Mouse (Mus musculus): ENCODE measurements at regions not wholly inside any gene's neighbourhood (a gene's known extent, or its start where the extent isn't known, plus 50 kb on each side); places are given as distances from the start of the nearest gene placed in this dataset.
A peak's percentile ranks its signal among the peaks of the same experiment; 100 is the strongest.

GRCm38 (mm10) chr11:19151026-19151425, 132.2 kb upstream of the Meis1 start:
- no peak for DNase-seq

DNA sequence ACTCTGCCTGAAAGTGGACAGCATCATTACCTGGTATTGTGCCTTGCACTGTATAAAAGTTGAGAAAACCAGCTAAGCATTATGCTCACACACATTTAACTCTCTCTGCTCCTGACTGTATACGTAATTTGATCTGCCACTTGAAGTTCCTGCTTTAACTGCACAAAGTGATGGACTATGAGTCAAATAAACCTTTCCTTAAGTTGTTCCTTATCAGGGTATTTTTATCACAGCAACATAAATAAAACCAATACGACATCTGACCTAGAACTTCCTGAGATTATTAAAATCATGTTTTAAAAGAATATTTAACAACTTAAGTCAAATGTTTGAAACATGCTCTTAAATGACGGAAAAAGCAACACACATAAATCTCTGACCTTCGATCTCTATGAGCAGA, 134.9 kb upstream of the Meis1 start:
- no peak for DNase-seq

GRCm38 (mm10) chr11:19154813-19155616, 136.2 kb upstream of the Meis1 start:
- peak; percentile 53 for DNase-seq

DNA sequence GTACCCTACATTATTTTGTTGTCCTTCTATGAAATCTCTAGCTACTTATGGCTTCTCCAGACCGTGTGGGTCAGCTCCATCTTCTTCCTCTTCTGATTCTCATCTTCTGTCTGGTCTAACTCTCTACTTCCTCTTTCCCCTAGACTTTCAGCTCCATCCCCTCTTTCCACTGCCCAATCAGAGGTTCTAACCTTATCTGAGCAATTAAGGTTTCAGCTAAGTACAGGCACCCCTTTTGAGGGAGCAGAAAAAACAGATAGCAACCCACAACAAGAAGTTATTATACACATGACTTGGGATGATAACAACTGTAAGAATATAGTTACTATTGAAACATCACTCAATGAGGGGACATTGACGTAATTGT, 136.8 kb upstream of the Meis1 start:
- DNase-seq = peak; percentile 40

GRCm38 (mm10) chr11:19160227-19160626, 141.4 kb upstream of the Meis1 start:
- no peak for DNase-seq

GRCm38 (mm10) chr11:19160669-19161068, 141.9 kb upstream of the Meis1 start:
- DNase-seq = peak; percentile 15

- peak; percentile 6 for DNase-seq
These were observed 152.2 kb upstream of the Meis1 start for GRCm38 (mm10) chr11:19170938-19171337.

DNA sequence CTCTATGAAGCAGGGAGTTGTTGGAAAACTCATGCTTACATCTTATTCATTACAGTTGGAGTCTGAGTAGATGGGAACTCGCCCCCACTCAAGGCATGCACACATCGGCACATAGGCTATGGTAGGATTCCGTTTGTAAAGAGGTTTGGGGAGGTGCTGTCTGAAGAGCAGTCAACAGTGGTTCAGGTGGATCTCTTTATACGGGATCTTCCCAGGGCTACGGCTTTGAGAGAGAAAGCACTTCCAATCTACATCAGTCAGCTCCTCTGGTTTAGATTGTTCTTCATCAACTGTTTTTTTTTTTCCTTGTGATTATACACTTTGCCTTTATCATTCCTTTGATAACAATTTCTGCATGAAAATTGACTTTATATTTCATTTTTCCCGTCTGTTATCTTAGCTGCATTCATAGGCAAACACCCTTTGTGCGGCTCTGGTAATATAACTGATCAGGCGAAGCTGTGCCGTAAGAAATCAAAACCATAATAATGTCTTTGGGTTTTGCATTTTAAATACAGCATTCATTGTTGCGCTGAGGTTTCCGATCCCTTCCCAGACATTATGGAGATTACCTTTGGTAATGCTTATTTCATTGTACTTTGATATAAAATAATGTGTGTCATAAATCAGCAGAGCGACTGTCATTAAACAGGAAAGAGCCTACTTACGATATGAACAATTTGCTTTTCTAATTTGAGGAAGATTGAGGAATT, 155.7 kb upstream of the Meis1 start:
- peak; percentile 16 for DNase-seq

DNA sequence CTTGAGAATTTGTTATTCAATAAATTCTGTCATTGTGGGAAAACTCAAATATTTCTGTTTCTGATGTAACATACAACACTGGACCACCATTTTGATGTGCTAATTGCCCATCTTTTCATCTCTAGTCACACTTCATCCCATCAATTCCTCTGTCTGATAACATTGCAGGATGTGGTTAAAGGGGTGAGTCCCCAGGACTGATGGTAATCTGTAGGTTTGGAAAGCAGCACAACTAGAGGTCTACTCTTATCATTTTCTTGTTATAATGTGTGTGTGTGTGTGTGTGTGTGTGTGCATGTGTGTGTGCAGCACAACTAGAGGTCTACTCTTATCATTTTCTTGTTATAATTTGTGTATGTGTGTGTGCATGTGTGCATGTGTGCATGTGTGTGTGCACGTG, 160.5 kb upstream of the Meis1 start:
- DNase-seq = no peak

- no peak for DNase-seq
These were observed 171.0 kb upstream of the Meis1 start for GRCm38 (mm10) chr11:19189778-19190177.

GRCm38 (mm10) chr11:19194464-19194863, 175.7 kb upstream of the Meis1 start:
- DNase-seq = no peak

DNA sequence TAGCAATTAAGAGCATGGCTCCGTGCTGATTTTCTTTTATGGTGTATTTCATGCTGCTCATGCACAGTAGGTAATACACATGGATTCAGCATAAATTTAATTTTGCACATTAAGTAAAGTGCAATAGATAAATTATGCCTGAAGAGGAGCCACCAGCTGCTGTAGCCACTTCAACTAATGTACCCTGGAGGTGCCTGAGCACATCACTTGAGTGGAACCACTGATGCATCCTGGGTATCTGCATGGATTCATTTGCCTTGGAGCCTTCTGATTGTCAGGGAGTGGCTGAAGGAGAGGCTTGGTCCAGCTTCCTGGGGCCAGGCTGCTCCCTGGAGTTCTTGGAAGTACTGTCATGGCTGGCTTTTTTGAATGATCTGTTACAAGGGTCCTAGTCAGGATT, 179.0 kb upstream of the Meis1 start:
- no peak for DNase-seq

- DNase-seq = no peak
These were observed 184.1 kb upstream of the Meis1 start for GRCm38 (mm10) chr11:19202602-19203517.

DNA sequence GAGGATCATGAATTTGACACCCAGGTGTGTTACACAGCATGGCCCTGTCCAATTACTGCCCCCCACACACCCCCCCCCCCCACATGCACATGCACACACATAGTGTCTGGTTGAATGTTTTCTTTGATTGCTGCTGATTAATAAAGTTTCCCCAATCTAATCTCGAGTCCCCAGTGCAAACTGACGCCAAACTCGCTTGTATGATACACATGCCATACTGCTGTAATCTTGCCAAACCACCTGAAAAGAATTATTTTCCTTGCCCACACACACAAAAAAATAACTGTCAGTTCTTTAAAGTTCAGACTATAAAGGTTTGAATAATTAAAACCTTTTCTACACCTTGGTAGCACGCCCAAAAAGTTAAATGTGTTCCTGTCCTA, 184.7 kb upstream of the Meis1 start:
- DNase-seq = no peak

DNA sequence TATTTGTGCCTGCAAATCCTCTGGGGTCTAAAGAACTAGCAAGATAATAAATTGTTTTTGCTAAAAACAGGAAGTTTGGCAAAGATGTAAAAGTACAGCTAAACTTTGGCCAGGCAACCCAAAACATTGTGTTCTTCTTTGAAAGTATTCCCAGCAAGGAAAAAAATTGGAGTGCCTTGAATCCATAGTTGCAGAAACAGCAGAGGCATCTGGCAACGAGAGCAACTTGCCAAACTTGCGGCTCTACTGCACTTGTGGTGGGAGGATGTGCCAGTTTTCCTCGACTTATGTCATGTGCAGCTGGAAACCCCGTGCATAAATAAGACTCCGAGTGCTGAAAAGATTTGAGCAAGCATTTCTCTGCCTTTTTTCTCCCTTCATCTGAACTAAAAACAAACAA, 185.2 kb upstream of the Meis1 start:
- peak; percentile 99 for DNase-seq

- DNase-seq = peak; percentile 97
These were observed 185.7 kb upstream of the Meis1 start for GRCm38 (mm10) chr11:19204521-19204920.

DNA sequence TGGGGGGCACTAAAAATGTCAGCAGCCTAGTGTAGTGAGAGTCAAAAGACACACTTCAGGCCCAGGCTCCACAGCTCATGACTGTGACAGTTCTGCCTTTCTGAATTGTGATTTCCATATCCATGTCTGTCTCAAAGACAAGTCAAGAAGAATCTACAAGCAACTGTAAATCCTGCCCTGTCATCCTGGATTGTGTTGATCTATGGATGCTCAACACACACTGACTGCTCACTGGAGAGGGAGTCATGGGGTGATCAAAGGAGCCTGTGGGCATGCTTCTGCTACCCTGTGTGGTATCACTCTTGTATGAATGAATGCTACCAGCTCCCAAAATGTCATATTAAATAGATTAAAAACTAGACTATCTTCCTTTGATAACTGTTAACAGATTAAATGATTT, 186.4 kb upstream of the Meis1 start:
- DNase-seq = no peak

DNA sequence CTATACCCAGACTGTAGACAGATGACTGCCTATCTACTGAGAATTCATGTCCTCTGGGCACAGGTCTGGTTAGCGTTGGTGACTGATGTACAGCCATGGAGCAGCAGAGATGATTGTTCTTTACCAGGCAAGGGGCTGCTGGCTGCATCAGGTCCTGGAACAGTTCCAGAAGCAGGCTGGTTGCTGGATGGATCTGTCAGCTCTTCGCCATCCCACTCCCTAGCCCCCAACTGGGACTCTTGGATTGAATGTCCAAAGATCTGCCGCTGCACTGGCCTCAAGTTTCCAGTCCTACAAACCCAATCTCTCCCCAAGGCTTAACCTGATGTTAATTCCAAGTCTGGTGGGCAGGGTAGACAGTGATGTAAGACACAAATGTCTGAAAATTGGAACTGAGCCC, 200.7 kb upstream of the Meis1 start:
- DNase-seq = no peak

- no peak for DNase-seq
These were observed 202.7 kb upstream of the Meis1 start for GRCm38 (mm10) chr11:19221442-19221841.

DNA sequence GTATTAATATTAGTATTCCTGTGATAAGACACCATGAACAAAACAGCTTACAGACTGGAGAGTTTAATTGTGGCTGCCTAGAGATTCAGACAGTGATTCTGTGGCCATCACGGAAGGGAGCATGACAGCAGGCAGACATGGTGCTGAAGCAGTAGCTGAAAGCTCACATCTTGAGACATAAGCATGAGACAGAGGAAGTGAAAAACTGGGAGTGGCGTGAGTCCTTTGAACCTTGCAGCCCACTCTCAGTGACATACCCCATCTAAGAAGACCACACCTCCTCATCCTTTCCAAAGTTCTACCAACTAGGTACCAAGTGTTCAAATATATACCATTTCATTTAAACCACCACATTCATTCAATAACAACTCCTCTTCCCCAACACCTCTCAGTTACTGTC, 208.0 kb upstream of the Meis1 start:
- DNase-seq = no peak

- DNase-seq = no peak
These were observed 208.9 kb upstream of the Meis1 start for GRCm38 (mm10) chr11:19227716-19228115.

GRCm38 (mm10) chr11:19246390-19247114, 227.8 kb upstream of the Meis1 start:
- no peak for DNase-seq

DNA sequence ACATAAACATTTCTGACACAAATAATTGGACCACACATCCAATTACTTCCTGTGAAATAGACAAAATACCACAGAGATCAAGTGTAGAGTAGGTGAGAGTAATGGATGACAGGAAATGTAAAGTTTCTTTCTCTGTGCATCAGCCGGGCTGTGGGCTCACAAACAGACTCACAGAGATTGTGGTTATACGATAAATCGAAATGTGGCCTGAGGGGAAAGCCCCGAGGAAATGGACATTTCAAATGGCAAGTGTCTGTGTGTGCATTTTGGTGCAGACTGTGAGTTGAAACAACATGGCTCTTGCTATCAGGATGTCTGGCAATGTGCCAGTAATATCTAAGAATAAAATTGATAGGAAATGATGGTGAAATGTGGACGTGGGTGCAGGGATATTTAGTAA, 234.8 kb upstream of the Meis1 start:
- no peak for DNase-seq

All from heart, adult 11 months (tissue).